Mouse (Mus musculus) cerebellum, adult 2 months (tissue): ENCODE measurements around the gene Ctsw.

Source experiments
- CTCF ChIP-seq: fragments of 200-500 bp; IDR thresholded peaks from 2 replicates; pipeline ENCODE4 v1.5.1; 2011; ENCODE audit warnings: low read depth, mild to moderate bottlenecking, control low read depth, low read length, moderate library complexity, borderline replicate concordance; ENCODE audit not compliant: insufficient read depth
- POLR2A ChIP-seq: fragments of 200-500 bp; IDR thresholded peaks from 2 replicates; pipeline ENCODE4 v1.6.1; 2011; ENCODE audit warnings: low read length, control low read depth, borderline replicate concordance; ENCODE audit not compliant: insufficient read depth

DNA sequence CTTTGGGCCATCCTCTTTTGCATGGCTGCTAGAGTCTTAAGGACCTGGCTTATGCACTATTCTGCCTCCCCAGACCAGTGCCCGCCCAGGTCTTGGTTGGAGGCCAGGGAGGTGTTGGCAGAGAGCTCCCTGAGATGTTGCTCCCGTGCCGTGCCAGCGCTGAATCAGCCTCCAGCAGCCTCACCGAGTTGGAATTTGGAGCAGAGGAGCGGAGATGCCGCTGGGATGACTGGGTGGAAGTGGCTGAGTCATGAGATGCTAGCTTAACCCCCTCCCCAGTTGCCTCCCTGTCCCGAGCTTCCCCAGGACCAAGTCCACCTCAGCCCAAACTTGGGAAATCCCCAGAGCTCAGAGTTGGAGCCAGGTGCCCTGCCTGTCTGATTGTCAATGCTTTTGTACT, 38.5 kb downstream of the Ctsw start:
- TF ChIP-seq CTCF: no peak
- TF ChIP-seq POLR2A: no peak
